Mouse (Mus musculus): ENCODE data around the gene Gtdc1.

DNA sequence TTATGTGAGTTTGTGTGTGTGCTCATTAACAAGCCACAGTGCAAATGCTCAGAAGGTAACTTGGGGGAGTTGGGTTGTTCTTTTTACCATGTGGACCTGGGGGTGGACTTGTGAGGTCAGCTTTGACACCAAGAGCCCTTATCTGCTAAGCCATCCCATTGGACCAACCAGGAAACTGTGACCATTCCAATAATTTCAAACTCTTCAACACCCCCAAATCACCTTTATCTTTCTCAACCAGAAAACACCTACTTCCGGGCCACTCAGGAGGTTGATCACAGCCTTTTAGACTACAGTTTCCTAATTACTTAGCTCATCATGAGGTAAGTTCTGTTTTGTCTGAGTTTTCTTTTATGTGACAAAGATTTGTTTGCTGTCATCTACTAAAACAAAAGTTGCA is 298.7 kb downstream of the Gtdc1 start:
- TF ChIP-seq CTCF (conservative IDR thresholded peaks at IDR 0.05; ENCODE audit: insufficient read depth, insufficient read length, low read depth, low read length): no peak
- TF ChIP-seq POLR2A (IDR thresholded peaks at IDR 0.05; ENCODE audit: low read depth, low read length): no peak
